Mouse (Mus musculus) small intestine, adult 2 months (tissue): Measurements from ENCODE around the gene Git2.

Experiments
- CTCF ChIP-seq: fragments of 200-500 bp; IDR thresholded peaks from 2 replicates; pipeline ENCODE4 v1.5.1; 2012; ENCODE audit warnings: low read depth, mild to moderate bottlenecking, control low read depth, inconsistent platforms, low read length, moderate library complexity, mixed read lengths; ENCODE audit not compliant: insufficient replicate concordance, insufficient read length; ENCODE audit errors: extremely low read depth
- POLR2A ChIP-seq: fragments of 200-500 bp; IDR thresholded peaks from 2 replicates; pipeline ENCODE4 v1.6.1; 2012; ENCODE audit warnings: low read depth, mild to moderate bottlenecking, control low read depth, inconsistent platforms, low read length, moderate library complexity

DNA sequence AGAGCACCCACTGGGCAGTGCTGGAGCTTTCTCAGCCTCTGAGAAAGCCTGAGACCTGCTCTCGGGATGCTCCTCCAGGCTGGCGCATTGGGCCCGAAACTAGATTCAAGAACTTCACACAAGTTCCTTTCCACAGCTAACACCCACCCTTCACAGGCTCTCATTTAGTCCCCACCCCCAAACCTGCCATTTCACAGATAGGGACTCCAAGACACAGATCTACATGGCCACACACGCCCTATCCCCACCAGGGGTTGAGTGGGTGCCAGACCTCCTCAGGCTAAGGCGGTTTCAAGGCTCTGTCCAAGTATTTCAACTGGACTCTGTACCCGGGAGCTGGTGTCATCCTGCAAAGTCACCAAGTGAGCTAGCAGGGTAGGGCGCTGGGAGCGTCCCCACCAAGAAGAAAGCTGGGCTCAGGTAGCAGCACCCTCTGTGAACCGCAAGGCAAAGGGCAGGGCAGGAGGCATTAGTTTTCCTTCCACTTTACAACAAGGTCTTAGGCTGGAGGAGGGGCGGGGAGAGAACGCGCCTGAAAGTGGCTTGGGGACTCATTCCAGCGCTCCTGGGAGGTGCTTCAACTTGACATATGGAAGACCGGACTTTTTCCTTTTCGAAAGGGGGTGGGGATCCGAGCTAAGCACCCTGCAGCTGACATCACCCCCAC, 85.5 kb downstream of the Git2 start:
- TF ChIP-seq CTCF, result no peak
- TF ChIP-seq POLR2A, result peak; percentile 19
